Mouse (Mus musculus): ENCODE data around the gene Gm20388. TPM values are rescaled to one million over a fixed set of nuclear protein-coding genes. Genes with fewer than 3 reads are reported as not detected.
A peak's percentile ranks its signal among the peaks of the same experiment; 100 is the strongest.

Gene Gm20388
- polyA plus RNA-seq, 1 experiment from 2014 or later: not detected

DNA sequence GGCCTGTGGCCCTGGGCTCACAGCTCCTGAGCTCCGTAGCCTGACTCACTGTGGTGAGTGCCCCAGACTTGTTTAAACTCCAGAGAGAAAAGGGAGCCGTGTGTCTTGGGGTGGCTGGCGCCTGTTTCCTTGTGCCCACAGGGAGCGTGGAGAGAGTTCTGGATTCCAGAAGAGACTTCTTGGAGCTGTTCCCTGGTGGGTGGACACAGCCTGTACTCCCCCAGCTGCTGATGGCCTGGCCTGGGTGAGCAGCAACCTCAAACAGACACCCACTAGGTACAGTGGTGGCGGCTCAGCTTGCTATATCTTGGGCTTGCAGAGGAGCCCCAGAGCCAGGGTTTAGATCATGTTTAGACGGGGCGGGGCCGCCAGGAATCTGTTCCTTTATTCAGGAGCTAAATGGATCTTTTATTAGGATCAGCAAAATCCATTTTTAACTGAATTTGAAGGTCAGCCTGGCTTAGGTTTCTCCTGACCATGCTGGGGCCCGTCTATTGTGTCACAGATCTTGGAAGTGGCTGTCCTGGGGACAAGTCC is 339.2 kb downstream of the Gm20388 start:
- Histone ChIP-seq H3K27me3 (replicated peaks; ENCODE audit: control insufficient read depth, insufficient read depth, low read length) (no peaks in the 10 kb centered on the region), H3K4me1 (replicated peaks; ENCODE audit: control insufficient read depth, insufficient read depth, low read length) (0 out of 2 replicates have a peak, but pooled peaks cover 2% of the 10 kb centered on the region), H3K9me3 (ENCODE audit: control insufficient read depth) (no peaks in the 10 kb centered on the region), H3K9ac (ENCODE audit: low read depth, low read length) (no peak overlapping the region), H3K4me3 (ENCODE audit: low read depth, low read length) (no peak overlapping the region), H3K4me2 (replicated peaks; ENCODE audit: low read depth) (no peak overlapping the region), H3K36me3 (ENCODE audit: control insufficient read depth, insufficient read depth) (no peaks in the 10 kb centered on the region), H3K27ac (ENCODE audit: low read depth, low read length) (peak overlapping the region; percentile 21; the same call in 1 of the 2 replicates)
- TF ChIP-seq CTCF (IDR thresholded peaks at IDR 0.05; ENCODE audit: low read depth): no peak
- WGBS: 70% methylated on average over 9 of the region's 9 CpGs
- no peak for ATAC-seq

DNA sequence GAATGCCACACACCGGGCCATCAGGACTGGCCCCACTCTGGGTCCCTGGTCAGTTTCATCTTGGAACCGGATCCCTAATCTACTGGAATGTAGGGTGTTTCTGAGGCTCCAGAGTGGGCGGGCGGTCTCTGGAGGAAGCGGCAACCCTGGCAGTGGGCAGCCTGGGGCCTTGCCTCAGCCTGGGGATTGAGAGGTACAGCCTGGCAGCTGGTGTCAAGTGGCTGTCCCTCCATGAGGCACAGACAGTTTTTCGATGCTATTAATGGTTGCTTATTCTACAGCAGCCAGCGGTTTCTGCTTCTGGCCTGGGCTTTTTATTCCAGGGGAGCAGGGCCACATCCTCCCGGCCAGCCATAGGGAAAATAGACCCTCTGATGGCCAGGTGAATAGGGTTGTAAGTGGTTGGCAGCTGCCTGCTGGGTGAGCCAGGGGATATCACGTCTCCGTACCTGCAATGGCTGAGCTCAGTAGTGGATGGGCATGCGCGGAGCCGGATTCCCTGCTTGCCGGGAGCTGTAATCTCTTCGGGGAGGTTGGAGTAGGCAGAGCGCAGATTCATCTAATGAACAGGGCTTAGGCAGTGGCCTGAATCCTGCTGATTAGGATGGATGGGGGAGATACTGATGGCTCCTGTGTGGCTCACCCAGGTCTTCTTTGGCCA is 340.2 kb downstream of the Gm20388 start:
- Histone ChIP-seq H3K27ac (ENCODE audit: low read depth, low read length) (no peak overlapping the region), H3K9ac (ENCODE audit: low read depth, low read length) (no peak overlapping the region), H3K36me3 (ENCODE audit: control insufficient read depth, insufficient read depth) (no peaks in the 10 kb centered on the region), H3K4me1 (replicated peaks; ENCODE audit: control insufficient read depth, insufficient read depth, low read length) (0 out of 2 replicates have a peak, but pooled peaks cover 2% of the 10 kb centered on the region), H3K4me2 (replicated peaks; ENCODE audit: low read depth) (no peak overlapping the region), H3K4me3 (ENCODE audit: low read depth, low read length) (no peak overlapping the region), H3K9me3 (ENCODE audit: control insufficient read depth) (no peaks in the 10 kb centered on the region), H3K27me3 (replicated peaks; ENCODE audit: control insufficient read depth, insufficient read depth, low read length) (no peaks in the 10 kb centered on the region)
- no peak for ATAC-seq
- no peak for TF ChIP-seq CTCF (IDR thresholded peaks at IDR 0.05; ENCODE audit: low read depth)
- WGBS: 74% methylated on average over 16 of the region's 16 CpGs

DNA sequence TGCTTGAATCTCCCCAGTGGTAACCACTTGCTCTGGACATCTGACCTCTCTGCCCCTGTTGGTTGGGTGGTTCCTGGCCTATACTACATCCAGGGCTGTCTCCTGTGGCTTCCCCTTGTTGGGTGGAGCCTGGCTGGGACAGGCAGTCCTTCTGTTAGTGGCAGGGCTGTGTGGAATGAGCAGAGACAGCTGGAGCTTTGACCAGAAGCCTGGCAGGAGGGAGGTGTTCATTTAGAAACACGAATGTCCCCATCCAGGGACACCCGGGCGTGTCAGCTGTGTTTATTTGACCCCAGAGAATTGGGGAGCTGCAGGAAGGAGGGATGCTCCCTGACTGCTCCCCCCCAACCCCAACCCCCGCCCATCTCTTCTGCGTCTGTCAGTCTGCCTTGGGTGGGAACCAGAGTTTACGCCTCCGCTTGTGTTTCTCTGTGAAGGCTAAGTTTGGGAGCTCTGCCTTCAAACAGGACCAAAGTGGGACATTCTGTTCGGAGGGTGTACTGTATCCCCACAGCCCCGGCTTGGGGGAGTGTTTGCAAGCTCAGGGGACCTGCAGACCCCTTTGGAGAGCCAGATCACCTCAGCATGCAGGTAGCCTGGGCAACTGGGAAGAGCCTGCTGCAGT is 340.9 kb downstream of the Gm20388 start:
- H3K4me3 ChIP-seq (ENCODE audit: low read depth, low read length): no peak overlapping the region
- H3K36me3 ChIP-seq (ENCODE audit: control insufficient read depth, insufficient read depth): no peaks in the 10 kb centered on the region
- no peaks in the 10 kb centered on the region for H3K9me3 ChIP-seq (ENCODE audit: control insufficient read depth)
- WGBS: 55% methylated on average over 9 of the region's 9 CpGs
- ATAC-seq: no peak
- H3K4me2 ChIP-seq (replicated peaks; ENCODE audit: low read depth): no peak overlapping the region
- no peak overlapping the region for H3K27ac ChIP-seq (ENCODE audit: low read depth, low read length)
- no peaks in the 10 kb centered on the region for H3K27me3 ChIP-seq (replicated peaks; ENCODE audit: control insufficient read depth, insufficient read depth, low read length)
- TF ChIP-seq CTCF (IDR thresholded peaks at IDR 0.05; ENCODE audit: low read depth): no peak
- no peak overlapping the region for H3K9ac ChIP-seq (ENCODE audit: low read depth, low read length)
- 0 out of 2 replicates have a peak, but pooled peaks cover 2% of the 10 kb centered on the region for H3K4me1 ChIP-seq (replicated peaks; ENCODE audit: control insufficient read depth, insufficient read depth, low read length)

DNA sequence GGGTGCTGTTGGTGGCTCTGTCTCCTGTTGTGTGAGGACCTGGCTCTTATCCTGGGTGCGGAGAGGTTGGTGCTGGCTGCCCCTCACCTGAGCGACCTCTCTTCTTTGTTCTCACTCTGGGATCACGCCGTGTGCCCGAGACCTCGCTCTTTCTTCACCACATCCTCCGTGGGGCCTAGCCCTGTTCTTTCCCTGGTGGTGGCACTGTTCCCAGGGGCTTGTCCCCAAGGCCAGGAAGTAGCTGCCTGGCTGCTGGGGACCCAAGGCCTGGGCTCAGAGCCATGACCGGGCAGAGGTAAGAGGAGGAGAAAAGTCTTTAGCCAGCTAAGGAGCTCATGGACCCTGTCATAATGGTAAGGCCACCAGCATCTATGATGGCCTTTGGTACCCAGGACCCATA is 343.0 kb downstream of the Gm20388 start:
- WGBS: 81% methylated on average over 8 of the region's 8 CpGs
- Histone ChIP-seq H3K4me2 (replicated peaks; ENCODE audit: low read depth) (no peak overlapping the region), H3K9ac (ENCODE audit: low read depth, low read length) (no peak overlapping the region), H3K27me3 (replicated peaks; ENCODE audit: control insufficient read depth, insufficient read depth, low read length) (no peaks in the 10 kb centered on the region), H3K4me3 (ENCODE audit: low read depth, low read length) (no peak overlapping the region), H3K27ac (ENCODE audit: low read depth, low read length) (no peak overlapping the region), H3K9me3 (ENCODE audit: control insufficient read depth) (no peaks in the 10 kb centered on the region), H3K36me3 (ENCODE audit: control insufficient read depth, insufficient read depth) (no peaks in the 10 kb centered on the region), H3K4me1 (replicated peaks; ENCODE audit: control insufficient read depth, insufficient read depth, low read length) (peaks cover 6% of the 10 kb centered on the region; the same call in 1 of the 2 replicates)
- TF ChIP-seq CTCF (IDR thresholded peaks at IDR 0.05; ENCODE audit: low read depth): no peak
- no peak for ATAC-seq

DNA sequence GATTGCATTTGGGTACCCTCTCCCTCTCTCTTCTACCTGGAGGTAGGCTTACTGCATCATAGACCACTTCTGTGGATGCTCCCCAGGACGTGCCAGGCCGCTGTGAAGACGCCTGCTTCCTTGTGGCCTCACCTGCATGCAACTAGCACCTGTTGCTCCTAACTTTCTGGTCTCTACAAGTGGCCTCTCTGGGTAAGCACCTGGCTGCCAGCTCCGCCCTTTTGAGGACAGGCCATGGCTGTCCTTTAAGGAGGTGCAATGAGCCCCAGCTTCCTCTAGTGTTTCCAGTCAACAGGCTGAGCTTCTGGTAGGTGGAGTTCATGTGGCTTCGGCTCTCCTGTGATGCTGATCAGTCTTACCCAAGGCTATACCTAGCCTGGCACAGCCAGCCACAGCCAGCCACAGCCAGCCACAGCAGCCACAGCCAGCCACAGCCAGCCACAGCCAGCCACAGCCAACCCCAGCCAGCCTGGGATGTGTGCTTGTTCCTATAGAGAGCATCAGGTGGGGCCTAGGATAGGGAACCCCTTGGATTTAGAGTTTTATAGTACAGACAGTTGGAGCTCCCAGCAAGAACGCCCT is 344.9 kb downstream of the Gm20388 start:
- Histone ChIP-seq H3K4me2 (replicated peaks; ENCODE audit: low read depth) (no peak overlapping the region), H3K4me1 (replicated peaks; ENCODE audit: control insufficient read depth, insufficient read depth, low read length) (peaks cover 6% of the 10 kb centered on the region; the same call in 1 of the 2 replicates), H3K27me3 (replicated peaks; ENCODE audit: control insufficient read depth, insufficient read depth, low read length) (no peaks in the 10 kb centered on the region), H3K9ac (ENCODE audit: low read depth, low read length) (no peak overlapping the region), H3K36me3 (ENCODE audit: control insufficient read depth, insufficient read depth) (no peaks in the 10 kb centered on the region), H3K4me3 (ENCODE audit: low read depth, low read length) (no peak overlapping the region), H3K27ac (ENCODE audit: low read depth, low read length) (no peak overlapping the region), H3K9me3 (ENCODE audit: control insufficient read depth) (no peaks in the 10 kb centered on the region)
- 71% methylated on average over 6 of the region's 6 CpGs for WGBS
- peak; percentile 68 for ATAC-seq
- TF ChIP-seq CTCF (IDR thresholded peaks at IDR 0.05; ENCODE audit: low read depth): no peak

DNA sequence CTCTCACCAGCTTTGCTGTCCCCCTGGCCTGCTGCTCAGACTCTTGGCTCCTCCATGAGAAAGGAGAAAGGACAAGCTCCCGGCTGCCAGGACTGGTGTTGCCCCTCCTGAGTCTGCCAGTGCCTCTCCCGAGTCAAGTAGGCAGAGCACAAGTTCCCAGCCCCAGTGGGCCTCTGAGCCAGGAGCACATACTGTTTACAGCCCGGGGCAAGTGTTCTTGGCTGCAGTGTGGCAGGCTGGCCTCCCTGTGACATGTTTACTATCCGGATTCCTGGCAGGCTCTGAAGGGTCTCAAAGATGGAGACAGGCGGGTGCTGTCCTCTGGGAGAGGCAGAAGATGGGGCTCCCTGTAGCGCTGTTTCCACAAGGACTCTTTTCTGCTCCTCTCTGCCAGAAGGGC is 346.3 kb downstream of the Gm20388 start:
- no peak overlapping the region for H3K27ac ChIP-seq (ENCODE audit: low read depth, low read length)
- peaks cover 4% of the 10 kb centered on the region; the same call in 1 of the 2 replicates for H3K4me1 ChIP-seq (replicated peaks; ENCODE audit: control insufficient read depth, insufficient read depth, low read length)
- 35% methylated on average over 6 of the region's 6 CpGs for WGBS
- H3K4me2 ChIP-seq (replicated peaks; ENCODE audit: low read depth): no peak overlapping the region
- no peak overlapping the region for H3K4me3 ChIP-seq (ENCODE audit: low read depth, low read length)
- no peak for TF ChIP-seq CTCF (IDR thresholded peaks at IDR 0.05; ENCODE audit: low read depth)
- H3K9me3 ChIP-seq (ENCODE audit: control insufficient read depth): no peaks in the 10 kb centered on the region
- H3K36me3 ChIP-seq (ENCODE audit: control insufficient read depth, insufficient read depth): no peaks in the 10 kb centered on the region
- ATAC-seq: no peak
- no peaks in the 10 kb centered on the region for H3K27me3 ChIP-seq (replicated peaks; ENCODE audit: control insufficient read depth, insufficient read depth, low read length)
- H3K9ac ChIP-seq (ENCODE audit: low read depth, low read length): no peak overlapping the region
